Mouse (Mus musculus): ENCODE results near the gene Ifngr2.
"Not testable (repeated sequence)": the region's sequence is repeated elsewhere in the genome, so short reads cannot be mapped to it uniquely, and the experiment has no call there.

Gene Ifngr2

GRCm38 (mm10) chr16:91546836-91547741 lies at the start of gene Ifngr2:
Gene Ifngr2 (plus strand): TSS chr16:91547072.
- DNase-seq (ENCODE audit: low spot score in 2 of 2) = peak in 1 of 2 experiments; percentile 61

GRCm38 (mm10) chr16:91498041-91498440 lies 48.8 kb upstream of the Ifngr2 start:
- DNase-seq (ENCODE audit: low spot score in 2 of 2) = no peak

GRCm38 (mm10) chr16:91504701-91505100 lies 42.2 kb upstream of the Ifngr2 start:
- DNase-seq (ENCODE audit: low spot score in 2 of 2) = no peak

GRCm38 (mm10) chr16:91505116-91505601 lies 41.7 kb upstream of the Ifngr2 start:
- DNase-seq (ENCODE audit: low spot score in 2 of 2) = no peak

GRCm38 (mm10) chr16:91506396-91506795 lies 40.5 kb upstream of the Ifngr2 start:
- no peak for DNase-seq (ENCODE audit: low spot score in 2 of 2)

- peak; percentile 78 for DNase-seq (ENCODE audit: low spot score in 2 of 2)
These were observed 34.6 kb upstream of the Ifngr2 start for GRCm38 (mm10) chr16:91512161-91512787.

- DNase-seq (ENCODE audit: low spot score in 2 of 2) = no peak
These were observed 33.8 kb upstream of the Ifngr2 start for GRCm38 (mm10) chr16:91513099-91513498.

- DNase-seq (ENCODE audit: low spot score in 2 of 2) = no peak
These were observed 29.9 kb upstream of the Ifngr2 start for GRCm38 (mm10) chr16:91517020-91517419.

- no peak for DNase-seq (ENCODE audit: low spot score in 2 of 2)
These were observed 24.8 kb upstream of the Ifngr2 start for GRCm38 (mm10) chr16:91522040-91522439.

GRCm38 (mm10) chr16:91522479-91523309 lies 24.2 kb upstream of the Ifngr2 start:
- peak; percentile 56 to 78 for DNase-seq (ENCODE audit: low spot score in 2 of 2)

- DNase-seq (ENCODE audit: low spot score in 2 of 2) = no peak
These were observed 22.7 kb upstream of the Ifngr2 start for GRCm38 (mm10) chr16:91524206-91524605.

- no peak for DNase-seq (ENCODE audit: low spot score in 2 of 2)
These were observed 20.6 kb upstream of the Ifngr2 start for GRCm38 (mm10) chr16:91526274-91526673.

GRCm38 (mm10) chr16:91527051-91527450 lies 19.8 kb upstream of the Ifngr2 start:
- peak in 1 of 2 experiments; percentile 60 for DNase-seq (ENCODE audit: low spot score in 2 of 2)

GRCm38 (mm10) chr16:91527500-91527899 lies 19.4 kb upstream of the Ifngr2 start:
- DNase-seq (ENCODE audit: low spot score in 2 of 2) = no peak

GRCm38 (mm10) chr16:91528578-91528977 lies 18.3 kb upstream of the Ifngr2 start:
- DNase-seq (ENCODE audit: low spot score in 2 of 2) = no peak

GRCm38 (mm10) chr16:91530830-91531229 lies 16.0 kb upstream of the Ifngr2 start:
- not testable (repeated sequence) for DNase-seq (ENCODE audit: low spot score in 2 of 2)

GRCm38 (mm10) chr16:91531856-91532255 lies 15.0 kb upstream of the Ifngr2 start:
- no peak for DNase-seq (ENCODE audit: low spot score in 2 of 2)

GRCm38 (mm10) chr16:91532429-91532828 lies 14.4 kb upstream of the Ifngr2 start:
- no peak for DNase-seq (ENCODE audit: low spot score in 2 of 2)

- DNase-seq (ENCODE audit: low spot score in 2 of 2) = no peak
These were observed 13.5 kb upstream of the Ifngr2 start for GRCm38 (mm10) chr16:91533097-91534001.

- no peak for DNase-seq (ENCODE audit: low spot score in 2 of 2)
These were observed 12.4 kb upstream of the Ifngr2 start for GRCm38 (mm10) chr16:91534477-91534876.

GRCm38 (mm10) chr16:91534888-91535287 lies 12.0 kb upstream of the Ifngr2 start:
- DNase-seq (ENCODE audit: low spot score in 2 of 2) = no peak

All from urinary bladder, postnatal 36 days (tissue).